Mouse (Mus musculus) kidney, embryonic 16.5 days (tissue): ENCODE data around the gene Evi2a. TPM values are rescaled to one million over a fixed set of nuclear protein-coding genes. Genes with fewer than 3 reads are reported as not detected.

ENCODE experiments used
- ATAC-seq: fragments of 200-750 bp; cut with Nextera tagmentation; 2 replicates; pipeline ENCODE4 v1.8.0; 2017; ENCODE audit warnings: moderate TSS enrichment; ENCODE audit not compliant: low FRiP score, low TSS enrichment
- H3K27ac ChIP-seq: fragments of 300-500 bp; sonication (generic); 2 replicates; pipeline ENCODE4 v1.5.1; 2014; ENCODE audit warnings: low read length
- H3K27me3 ChIP-seq: fragments of 300-500 bp; sonication (generic); 2 replicates; pipeline ENCODE4 v1.6.1; 2014; ENCODE audit warnings: low read length, control low read depth, mixed read lengths; ENCODE audit not compliant: insufficient read depth
- H3K36me3 ChIP-seq: fragments of 300-500 bp; sonication (generic); 2 replicates; pipeline ENCODE4 v1.6.1; 2014; ENCODE audit warnings: low read length, control low read depth, mixed read lengths; ENCODE audit not compliant: insufficient read depth
- H3K4me1 ChIP-seq: fragments of 300-500 bp; sonication (generic); 2 replicates; pipeline ENCODE4 v1.6.1; 2014; ENCODE audit warnings: low read length, control low read depth, mixed read lengths; ENCODE audit not compliant: insufficient read depth
- H3K4me2 ChIP-seq: fragments of 300-500 bp; sonication (generic); replicated peaks from 2 replicates; pipeline ENCODE4 v1.6.1; 2014; ENCODE audit warnings: low read depth, low read length
- H3K4me3 ChIP-seq: fragments of 300-500 bp; sonication (generic); 2 replicates; pipeline ENCODE4 v1.5.1; 2014; ENCODE audit warnings: mild to moderate bottlenecking, low read length
- H3K9ac ChIP-seq: fragments of 300-500 bp; sonication (generic); replicated peaks from 2 replicates; pipeline ENCODE4 v1.6.1; 2014; ENCODE audit warnings: low read length
- H3K9me3 ChIP-seq: fragments of 300-500 bp; sonication (generic); 2 replicates; pipeline ENCODE4 v1.6.1; 2016; ENCODE audit warnings: low read length, control low read depth
- WGBS: fragments of 180-500 bp; shearing (Covaris S2); extraction: QIAGEN DNeasy Blood & Tissue Kit; methylation state at CpG from one replicate; pipeline ENCODE4 v1.1.7; 2014; 5-methylcytosine and 5-hydroxymethylcytosine counted together
- polyA plus RNA-seq: library from polyadenylated mRNA; unstranded; fragments of >200 nt; fragmentation: Nextera tagmentation; extraction: Ambion mirVana; gene quantifications from 2 replicates; pipeline ENCODE4 v1.2.1, GENCODE M21; 2015

Evi2a gene
- 2.3 and 4.0 TPM in 2 replicates for polyA plus RNA-seq

DNA sequence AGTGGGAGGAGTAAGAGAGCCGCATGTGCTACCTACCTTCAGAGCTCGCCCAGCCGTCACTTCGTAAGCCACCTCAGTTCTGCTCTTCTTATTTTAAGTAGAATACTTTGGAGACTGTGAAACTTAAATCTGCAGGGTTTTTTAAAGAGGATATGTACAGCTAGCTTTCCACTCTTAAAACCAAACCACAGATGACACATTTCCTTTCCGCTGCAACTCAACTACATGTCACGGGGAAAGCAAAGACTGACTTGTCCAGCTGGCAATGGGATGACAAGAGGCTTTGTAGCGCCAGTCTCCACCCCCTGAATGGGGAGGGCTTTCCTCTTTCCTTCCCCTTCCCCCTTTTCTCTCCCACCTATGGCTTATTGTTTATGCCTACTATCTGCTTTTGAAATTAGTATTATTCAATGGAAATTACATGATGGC is at the start of gene Evi2a, which contains the start of gene Evi2:
Gene Evi2a, minus strand, starts transcription at position 277 of the 429 bp plus-strand sequence.
Gene Evi2, minus strand, starts transcription at position 257 of the 429 bp plus-strand sequence.
- H3K27ac ChIP-seq: no peak within 1 kb of the TSS
- 88% methylated on average over 7 of the region's 7 CpGs for WGBS
- H3K4me1 ChIP-seq: 0 out of 2 replicates have a peak, but pooled peaks cover 2% of the 10 kb centered on the region

DNA sequence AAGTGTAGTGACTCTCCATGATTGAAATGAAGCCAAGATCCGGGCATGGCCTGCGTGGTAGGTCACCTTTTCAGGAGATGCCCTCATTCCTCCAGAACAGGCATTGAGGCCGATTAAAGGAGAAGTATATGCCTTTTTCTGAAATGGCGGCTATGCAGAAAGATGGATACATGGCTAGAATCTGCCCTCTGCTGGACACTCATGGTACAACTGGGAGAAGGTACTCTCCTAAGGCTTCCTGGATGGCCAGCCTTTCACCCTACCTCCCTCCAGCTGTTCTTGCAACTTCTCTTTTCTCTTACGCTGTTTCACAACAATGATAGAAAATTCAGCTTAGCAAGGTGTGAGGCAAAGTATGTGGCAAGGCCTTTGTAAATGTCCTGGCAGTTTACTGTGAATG is 47.3 kb upstream of the Evi2a start:
- WGBS: 53% methylated on average over 5 of the region's 5 CpGs
- no peak for ATAC-seq

More for the DNA sequence above, at the start of gene Evi2a, which contains the start of gene Evi2:
- no peak within 1 kb of the TSS for H3K4me3 ChIP-seq
- no peaks in the 10 kb centered on the region for H3K36me3 ChIP-seq
- no peak within 1 kb of the TSS for H3K9ac ChIP-seq
- no peaks in the 10 kb centered on the region for H3K9me3 ChIP-seq
- no peak for ATAC-seq
- no peaks in the 10 kb centered on the region for H3K27me3 ChIP-seq
- H3K4me2 ChIP-seq: no peak within 1 kb of the TSS

DNA sequence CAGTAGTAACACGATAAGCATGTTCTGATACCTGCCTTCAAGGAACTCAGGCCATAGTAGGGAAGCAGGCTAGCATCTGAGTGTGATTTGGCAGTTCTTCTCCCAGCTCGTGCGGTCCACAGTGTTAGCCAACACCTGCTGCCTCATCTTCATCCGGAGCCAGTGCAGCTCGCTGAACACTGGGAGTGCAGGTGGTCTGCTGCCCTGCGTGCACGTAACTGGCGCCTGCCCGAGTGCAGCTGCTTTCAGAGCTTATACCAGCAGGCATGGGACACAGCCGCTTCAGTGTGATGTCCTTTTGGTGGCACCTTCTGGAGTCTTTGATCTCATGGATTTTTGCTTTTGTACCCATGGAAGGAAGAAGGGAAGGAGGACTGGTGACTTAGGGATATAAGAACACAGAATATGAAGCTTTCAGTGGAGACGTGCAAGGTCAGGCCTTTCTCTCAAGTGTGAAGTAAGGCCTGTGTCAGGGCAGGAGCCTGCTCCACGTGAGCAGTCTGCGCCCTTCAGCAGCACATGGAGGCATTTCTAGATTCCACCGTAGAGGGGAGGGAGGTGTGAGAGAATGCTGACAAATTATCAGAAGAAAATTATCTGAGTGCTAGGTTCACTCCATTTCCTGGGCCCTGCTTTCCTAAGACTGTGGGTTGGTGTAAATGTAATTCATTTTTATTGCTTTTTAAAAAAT is 45.1 kb upstream of the Evi2a start:
- H3K27ac ChIP-seq: no peak overlapping the region
- H3K4me1 ChIP-seq: peaks cover 5% of the 10 kb centered on the region; the same call in 1 of the 2 replicates
- peaks cover 38% of the 10 kb centered on the region for H3K36me3 ChIP-seq
- H3K4me2 ChIP-seq: no peak overlapping the region
- H3K9me3 ChIP-seq: no peaks in the 10 kb centered on the region
- ATAC-seq: no peak
- no peak overlapping the region for H3K9ac ChIP-seq
- H3K27me3 ChIP-seq: no peaks in the 10 kb centered on the region
- H3K4me3 ChIP-seq: no peak overlapping the region
- WGBS: 90% methylated on average over 14 of the region's 14 CpGs

More for the DNA sequence above, 47.3 kb upstream of the Evi2a start:
- Histone ChIP-seq H3K9me3 (no peaks in the 10 kb centered on the region), H3K36me3 (peaks cover 24% of the 10 kb centered on the region), H3K4me1 (peaks cover 5% of the 10 kb centered on the region; the same call in 1 of the 2 replicates), H3K27me3 (no peaks in the 10 kb centered on the region), H3K9ac (no peak overlapping the region), H3K4me3 (no peak overlapping the region), H3K27ac (no peak overlapping the region), H3K4me2 (no peak overlapping the region)

DNA sequence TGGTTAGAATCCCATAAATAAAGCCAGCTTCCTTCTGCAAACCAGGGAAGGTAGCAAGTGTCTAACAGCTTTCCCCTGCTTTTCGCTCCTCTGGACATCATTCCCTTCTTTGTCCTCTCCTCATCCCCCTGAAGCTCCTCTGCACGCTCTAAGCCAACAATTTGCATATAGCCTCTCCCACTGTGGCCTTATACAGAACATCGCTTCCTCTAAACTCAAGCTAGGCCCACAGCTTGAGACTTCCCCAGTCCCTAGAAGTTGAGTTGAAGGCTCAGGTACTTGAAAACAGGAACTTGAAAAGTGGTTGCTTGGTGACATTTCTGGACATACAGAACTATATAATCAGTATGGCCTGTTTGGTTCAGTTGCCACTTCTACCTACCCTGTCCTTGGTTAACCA is 43.4 kb upstream of the Evi2a start:
- H3K27me3 ChIP-seq: no peaks in the 10 kb centered on the region
- no peak overlapping the region for H3K27ac ChIP-seq
- H3K9me3 ChIP-seq: no peaks in the 10 kb centered on the region
- H3K4me3 ChIP-seq: no peak overlapping the region
- no peak for ATAC-seq
- H3K4me2 ChIP-seq: no peak overlapping the region
- peaks cover 50% of the 10 kb centered on the region for H3K36me3 ChIP-seq
- no peaks in the 10 kb centered on the region for H3K4me1 ChIP-seq
- no peak overlapping the region for H3K9ac ChIP-seq
- 87% methylated on average over 3 of the region's 3 CpGs for WGBS

DNA sequence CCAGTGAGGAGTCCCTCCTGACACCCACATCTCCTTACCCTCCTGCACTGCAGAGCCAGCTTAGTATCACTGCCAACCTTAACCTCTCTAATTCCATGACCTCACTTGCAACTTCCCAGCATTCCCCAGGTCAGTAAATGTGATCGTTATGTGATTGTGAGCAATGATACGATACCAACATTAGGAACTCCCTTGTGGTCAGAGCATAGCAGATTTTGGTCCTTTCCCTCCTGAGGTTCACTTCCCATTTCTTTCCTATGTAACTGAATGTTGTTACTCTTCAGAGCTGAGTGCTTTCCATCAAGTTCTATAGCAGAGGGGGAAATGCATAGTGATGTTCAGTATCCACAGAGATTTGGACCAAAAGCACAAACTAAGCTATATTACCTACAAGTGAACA is 39.9 kb upstream of the Evi2a start:
- Histone ChIP-seq H3K4me3 (no peak overlapping the region), H3K4me1 (no peaks in the 10 kb centered on the region), H3K27ac (no peak overlapping the region), H3K36me3 (peaks cover 58% of the 10 kb centered on the region), H3K9ac (no peak overlapping the region), H3K9me3 (no peaks in the 10 kb centered on the region), H3K4me2 (no peak overlapping the region), H3K27me3 (no peaks in the 10 kb centered on the region)
- ATAC-seq: no peak
- WGBS: 93% methylated on average over 2 of the region's 2 CpGs

DNA sequence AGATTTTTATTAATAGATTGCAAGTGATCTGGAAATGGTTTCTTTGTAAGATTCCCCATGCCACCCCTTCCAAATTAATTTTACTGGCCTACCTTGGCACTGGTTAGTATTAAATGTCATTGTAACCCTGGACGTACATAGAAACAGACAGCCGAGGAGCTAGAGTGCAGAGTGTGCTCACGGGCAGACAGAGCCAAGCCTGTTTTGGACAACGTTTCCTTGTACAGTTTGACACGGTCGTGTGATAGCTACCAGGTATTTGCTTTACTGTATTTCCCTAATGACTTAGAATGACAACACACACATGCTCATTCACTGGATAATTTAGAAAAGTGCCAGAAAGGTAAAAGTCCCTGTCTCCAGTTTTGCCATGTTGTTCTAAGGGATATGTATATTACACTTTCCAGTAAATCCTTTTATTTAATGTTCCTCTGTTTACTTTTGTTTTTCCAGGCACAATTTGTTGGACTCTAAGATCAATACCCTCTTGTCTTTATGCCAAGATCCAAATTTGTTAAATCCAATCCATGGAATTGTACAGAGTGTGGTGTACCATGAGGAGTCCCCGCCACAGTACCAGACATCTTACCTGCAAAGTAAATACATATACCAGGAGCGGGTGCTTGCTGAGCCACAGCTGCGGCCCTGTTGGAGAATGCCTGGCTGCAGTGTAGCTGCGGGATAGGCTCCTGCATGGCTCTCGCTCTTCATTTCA is 37.9 kb upstream of the Evi2a start:
- no peak overlapping the region for H3K4me3 ChIP-seq
- 91% methylated on average over 11 of the region's 11 CpGs for WGBS
- no peak overlapping the region for H3K27ac ChIP-seq
- no peak overlapping the region for H3K9ac ChIP-seq
- no peak for ATAC-seq
- H3K27me3 ChIP-seq: no peaks in the 10 kb centered on the region
- H3K4me2 ChIP-seq: no peak overlapping the region
- peaks cover 54% of the 10 kb centered on the region for H3K36me3 ChIP-seq
- no peaks in the 10 kb centered on the region for H3K9me3 ChIP-seq
- no peaks in the 10 kb centered on the region for H3K4me1 ChIP-seq

DNA sequence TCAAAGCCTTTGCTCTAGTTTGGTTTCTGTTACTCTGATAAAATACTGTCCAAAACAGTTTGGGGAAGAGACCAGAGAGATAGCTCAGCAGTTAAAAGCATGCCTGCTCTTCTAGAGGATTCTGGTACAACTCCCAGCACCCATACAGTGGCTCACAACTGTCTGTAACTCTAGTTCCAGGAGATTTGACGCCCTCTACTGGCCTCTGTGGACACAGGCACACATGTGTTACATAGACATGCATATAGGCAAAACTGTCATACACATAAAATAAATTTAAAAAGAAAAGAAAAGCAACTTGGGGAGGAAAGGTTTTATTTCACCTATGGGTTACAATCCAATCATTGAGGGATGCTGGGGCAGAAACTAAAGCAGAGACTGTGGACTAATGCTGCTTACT is 36.5 kb upstream of the Evi2a start:
- H3K36me3 ChIP-seq: peaks cover 54% of the 10 kb centered on the region
- H3K27ac ChIP-seq: no peak overlapping the region
- H3K9me3 ChIP-seq: no peaks in the 10 kb centered on the region
- H3K27me3 ChIP-seq: no peaks in the 10 kb centered on the region
- ATAC-seq: no peak
- H3K4me2 ChIP-seq: no peak overlapping the region
- no peak overlapping the region for H3K4me3 ChIP-seq
- H3K9ac ChIP-seq: no peak overlapping the region
- WGBS: 63% methylated on average over 1 of the region's 1 CpGs
- H3K4me1 ChIP-seq: no peaks in the 10 kb centered on the region

DNA sequence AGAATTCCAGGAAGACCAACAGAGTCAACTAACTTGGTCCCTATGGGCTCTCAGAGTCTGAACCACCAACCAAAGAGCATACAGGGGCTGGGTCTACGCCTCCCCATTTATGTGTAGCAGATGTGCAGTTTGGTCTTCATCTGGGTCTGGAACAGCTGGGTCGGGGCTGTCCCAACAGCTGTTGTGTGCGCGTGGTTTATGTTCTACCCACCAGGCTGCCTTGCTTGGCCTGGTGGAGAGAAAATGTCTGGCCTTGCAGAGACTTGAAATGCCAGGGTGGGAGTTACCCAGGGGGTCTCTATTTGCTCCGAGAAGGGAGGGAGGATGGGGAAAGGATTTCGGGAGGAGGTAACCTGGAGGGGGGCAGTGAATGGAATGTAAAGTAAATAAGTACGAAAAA is 33.1 kb upstream of the Evi2a start:
- Histone ChIP-seq H3K36me3 (peaks cover 45% of the 10 kb centered on the region), H3K9me3 (no peaks in the 10 kb centered on the region), H3K27me3 (no peaks in the 10 kb centered on the region), H3K4me3 (no peak overlapping the region), H3K4me2 (no peak overlapping the region), H3K9ac (no peak overlapping the region), H3K27ac (no peak overlapping the region), H3K4me1 (no peaks in the 10 kb centered on the region)
- ATAC-seq: no peak
- WGBS: 92% methylated on average over 7 of the region's 7 CpGs

DNA sequence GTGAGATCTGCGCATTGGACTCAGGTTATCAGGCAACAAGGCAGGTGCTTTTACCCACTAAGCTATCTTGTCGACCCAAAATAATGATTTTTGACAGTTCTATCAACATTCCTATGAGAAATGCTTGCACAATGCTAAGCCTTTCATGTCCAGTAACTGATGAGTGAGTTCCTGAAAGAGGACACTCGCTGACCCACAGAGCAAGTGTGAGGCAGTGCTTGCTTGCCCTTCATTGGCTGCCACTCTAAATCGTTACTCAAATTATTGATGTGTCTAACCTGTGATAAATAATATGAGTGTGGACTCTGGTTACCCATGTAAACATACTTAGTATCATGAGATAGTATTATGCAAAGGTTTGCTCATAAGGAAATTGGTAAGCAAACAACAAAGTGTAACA is 30.1 kb upstream of the Evi2a start:
- WGBS: 90% methylated on average over 4 of the region's 4 CpGs
- no peak overlapping the region for H3K4me2 ChIP-seq
- no peak overlapping the region for H3K4me3 ChIP-seq
- H3K9me3 ChIP-seq: no peaks in the 10 kb centered on the region
- peaks cover 41% of the 10 kb centered on the region for H3K36me3 ChIP-seq
- no peaks in the 10 kb centered on the region for H3K4me1 ChIP-seq
- H3K9ac ChIP-seq: no peak overlapping the region
- H3K27ac ChIP-seq: no peak overlapping the region
- no peak for ATAC-seq
- H3K27me3 ChIP-seq: no peaks in the 10 kb centered on the region

DNA sequence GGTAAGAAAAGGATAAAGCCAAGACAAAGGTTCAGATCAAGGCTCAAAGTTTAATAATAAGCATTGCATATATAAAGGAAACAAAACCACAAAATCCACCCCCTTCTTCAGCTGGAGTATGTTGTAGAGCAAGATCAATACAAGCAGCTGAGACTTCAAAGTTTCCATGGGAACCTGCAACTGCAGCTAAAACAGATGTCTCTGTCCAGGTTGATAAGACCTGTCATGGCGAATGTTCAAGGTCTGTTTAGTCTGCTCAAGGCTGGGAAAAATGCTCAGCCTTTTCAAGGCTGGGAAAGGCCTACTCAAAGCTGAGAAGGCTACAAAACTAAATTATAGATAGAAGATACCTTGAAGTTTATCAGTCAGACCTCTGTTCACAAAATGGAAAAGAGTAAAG is 22.2 kb upstream of the Evi2a start:
- Histone ChIP-seq H3K27ac (no peak overlapping the region), H3K36me3 (peaks cover 51% of the 10 kb centered on the region), H3K4me3 (no peak overlapping the region), H3K4me1 (no peaks in the 10 kb centered on the region), H3K4me2 (no peak overlapping the region), H3K9me3 (no peaks in the 10 kb centered on the region), H3K9ac (no peak overlapping the region; the same call in 1 of the 2 replicates), H3K27me3 (no peaks in the 10 kb centered on the region)
- ATAC-seq: no peak
- WGBS: 97% methylated on average over 1 of the region's 1 CpGs
